Mouse (Mus musculus) CH12.LX (cell line): ENCODE measurements at regions not wholly inside any gene's neighbourhood (a gene's known extent, or its start where the extent isn't known, plus 50 kb on each side); places are given as distances from the start of the nearest gene placed in this dataset.

Source experiments
- DNase-seq: peaks from one replicate; pipeline ENCODE4 v3.0.0-alpha.2; 2013; ENCODE audit errors: extremely low read depth
- H3K27ac ChIP-seq: 2 replicates; pipeline ENCODE4 v1.5.1; 2012; ENCODE audit warnings: low read depth, mild to moderate bottlenecking, control low read depth, moderate library complexity; ENCODE audit not compliant: insufficient read depth
- H3K27me3 ChIP-seq: replicated peaks from 2 replicates; pipeline ENCODE3; 2012; ENCODE audit warnings: inconsistent platforms
- H3K36me3 ChIP-seq, 2 experiments: replicated peaks in 1 of 2; 2 replicates each; pipeline versions ENCODE3 to v1.6.1; 2012; ENCODE audit warnings: inconsistent platforms in 1 of 2, low read length in 1 of 2, mild to moderate bottlenecking in 1 of 2, mixed read lengths in 1 of 2, moderate library complexity in 1 of 2; ENCODE audit not compliant: control insufficient read depth in 1 of 2, insufficient read depth in 1 of 2
- H3K4me1 ChIP-seq, 2 experiments: 2 replicates each; pipeline ENCODE4 v1.6.1; 2012; ENCODE audit warnings: inconsistent platforms in 1 of 2, moderate library complexity in 1 of 2; ENCODE audit not compliant: insufficient read depth in 2 of 2, control insufficient read depth in 1 of 2
- H3K4me2 ChIP-seq: 2 replicates; pipeline ENCODE4 v1.6.1; 2012; ENCODE audit warnings: low read depth, mild to moderate bottlenecking, control low read depth; ENCODE audit not compliant: poor library complexity, insufficient read depth, severe bottlenecking
- H3K4me3 ChIP-seq, 3 experiments: fragments of 150-350 bp in 1 of 3; sonication (generic) in 1 of 3; replicated peaks in 1 of 3; 2 replicates each; pipeline versions ENCODE3 to v1.5.1; 2011 to 2012; ENCODE audit warnings: low read depth in 2 of 3, low read length in 2 of 3, mild to moderate bottlenecking in 2 of 3, moderate library complexity in 2 of 3, control low read depth in 1 of 3, improper control_type of control experiment in 1 of 3, inconsistent platforms in 1 of 3, mixed read lengths in 1 of 3; ENCODE audit not compliant: poor library complexity in 1 of 3
- H3K79me2 ChIP-seq: replicated peaks from 2 replicates; pipeline ENCODE4 v1.6.1; 2012; ENCODE audit warnings: mild to moderate bottlenecking, moderate library complexity; ENCODE audit not compliant: control insufficient read depth, poor library complexity, insufficient read depth, severe bottlenecking; ENCODE audit errors: extremely low read depth
- H3K9ac ChIP-seq: 2 replicates; pipeline ENCODE4 v1.6.1; 2012; ENCODE audit warnings: low read depth, mild to moderate bottlenecking, control low read depth, moderate library complexity; ENCODE audit not compliant: insufficient read depth
- H3K9me3 ChIP-seq: replicated peaks from 2 replicates; pipeline ENCODE3; 2012; ENCODE audit warnings: low read length, inconsistent platforms, mixed read lengths
- BHLHE40 ChIP-seq: IDR thresholded peaks from 2 replicates; pipeline ENCODE4 v1.6.1; 2011; ENCODE audit warnings: mild to moderate bottlenecking, low read depth, low read length, improper control_type of control experiment
- CHD1 ChIP-seq: IDR thresholded peaks from 2 replicates; pipeline ENCODE4 v1.6.1; 2012; ENCODE audit warnings: low read depth, low read length, improper control_type of control experiment, inconsistent platforms
- E2F4 ChIP-seq: IDR thresholded peaks from 2 replicates; pipeline ENCODE4 v1.6.1; 2011; ENCODE audit warnings: low read depth, low read length, improper control_type of control experiment; ENCODE audit not compliant: insufficient replicate concordance
- ELF1 ChIP-seq: IDR thresholded peaks from 2 replicates; pipeline ENCODE4 v1.6.1; 2014; ENCODE audit warnings: low read depth, mild to moderate bottlenecking, inconsistent platforms, low read length, improper control_type of control experiment
- EP300 ChIP-seq: IDR thresholded peaks from 2 replicates; pipeline ENCODE4 v1.6.1; 2011; ENCODE audit warnings: low read length, improper control_type of control experiment
- IRF4 ChIP-seq: IDR thresholded peaks from 2 replicates; pipeline ENCODE4 v1.6.1; 2014; ENCODE audit warnings: low read depth, mild to moderate bottlenecking, inconsistent platforms, low read length, improper control_type of control experiment
- JUND ChIP-seq: conservative IDR thresholded peaks from 2 replicates; pipeline ENCODE4 v1.6.1; 2011; ENCODE audit warnings: low read depth, low read length, improper control_type of control experiment
- KAT2A ChIP-seq: IDR thresholded peaks from 2 replicates; pipeline ENCODE4 v1.6.1; 2012; ENCODE audit warnings: low read length, improper control_type of control experiment, inconsistent platforms; ENCODE audit not compliant: insufficient replicate concordance
- MAZ ChIP-seq: IDR thresholded peaks from 2 replicates; pipeline ENCODE4 v1.6.1; 2012; ENCODE audit warnings: low read depth, mild to moderate bottlenecking, inconsistent platforms, low read length, improper control_type of control experiment, moderate library complexity
- MEF2A ChIP-seq: IDR thresholded peaks from 2 replicates; pipeline ENCODE4 v1.6.1; 2014; ENCODE audit warnings: low read depth, mild to moderate bottlenecking, inconsistent platforms, low read length, improper control_type of control experiment, borderline replicate concordance
- MXI1 ChIP-seq: IDR thresholded peaks from 2 replicates; pipeline ENCODE4 v1.6.1; 2011; ENCODE audit warnings: mild to moderate bottlenecking, low read depth, low read length, improper control_type of control experiment
- NRF1 ChIP-seq: IDR thresholded peaks from 2 replicates; pipeline ENCODE4 v1.6.1; 2014; ENCODE audit warnings: low read depth, mild to moderate bottlenecking, inconsistent platforms, low read length, improper control_type of control experiment, moderate library complexity
- POLR2A ChIP-seq: IDR thresholded peaks from 2 replicates; pipeline ENCODE4 v1.6.1; 2011; ENCODE audit warnings: low read depth, mild to moderate bottlenecking, improper control_type of control experiment, low read length
- RAD21 ChIP-seq: IDR thresholded peaks from 2 replicates; pipeline ENCODE4 v1.6.1; 2011; ENCODE audit warnings: low read depth, mild to moderate bottlenecking, low read length, improper control_type of control experiment, moderate library complexity
- RCOR1 ChIP-seq: conservative IDR thresholded peaks from 2 replicates; pipeline ENCODE4 v1.6.1; 2012; ENCODE audit warnings: low read depth, mild to moderate bottlenecking, inconsistent platforms, low read length, improper control_type of control experiment
- SIN3A ChIP-seq: IDR thresholded peaks from 2 replicates; pipeline ENCODE4 v1.6.1; 2012; ENCODE audit warnings: low read length, improper control_type of control experiment, inconsistent platforms
- SMC3 ChIP-seq: IDR thresholded peaks from 2 replicates; pipeline ENCODE4 v1.6.1; 2011; ENCODE audit warnings: low read depth, low read length, improper control_type of control experiment
- TBP ChIP-seq: conservative IDR thresholded peaks from 2 replicates; pipeline ENCODE4 v1.6.1; 2011; ENCODE audit warnings: low read depth, low read length, improper control_type of control experiment
- USF1 ChIP-seq: IDR thresholded peaks from 2 replicates; pipeline ENCODE4 v1.6.1; 2014; ENCODE audit warnings: low read depth, mild to moderate bottlenecking, inconsistent platforms, low read length, improper control_type of control experiment
- USF2 ChIP-seq: conservative IDR thresholded peaks from 2 replicates; pipeline ENCODE4 v1.6.1; 2011; ENCODE audit warnings: low read depth, low read length, improper control_type of control experiment
- ZKSCAN1 ChIP-seq: IDR thresholded peaks from 2 replicates; pipeline ENCODE4 v1.6.1; 2012; ENCODE audit warnings: low read depth, inconsistent platforms, low read length, improper control_type of control experiment, borderline replicate concordance
- dilution Hi-C: fragments of 300-500 bp; cut with MboI; formaldehyde crosslinking; loops from 2 replicates; pipeline ENCODE4 v1.14.3; 2020; ENCODE audit warnings: low sequenced_read_pairs; ENCODE audit not compliant: extremely low pct_unique_long_range_greater_than_20kb, extremely low pct_ligation_motif_present
- in situ Hi-C: fragments of 300-500 bp; cut with MboI; formaldehyde crosslinking; loops from 3 replicates; pipeline ENCODE4 v1.14.3; 2019; ENCODE audit warnings: low sequenced_read_pairs, low pct_ligation_motif_present, low pct_unique_long_range_greater_than_20kb, mixed read lengths

DNA sequence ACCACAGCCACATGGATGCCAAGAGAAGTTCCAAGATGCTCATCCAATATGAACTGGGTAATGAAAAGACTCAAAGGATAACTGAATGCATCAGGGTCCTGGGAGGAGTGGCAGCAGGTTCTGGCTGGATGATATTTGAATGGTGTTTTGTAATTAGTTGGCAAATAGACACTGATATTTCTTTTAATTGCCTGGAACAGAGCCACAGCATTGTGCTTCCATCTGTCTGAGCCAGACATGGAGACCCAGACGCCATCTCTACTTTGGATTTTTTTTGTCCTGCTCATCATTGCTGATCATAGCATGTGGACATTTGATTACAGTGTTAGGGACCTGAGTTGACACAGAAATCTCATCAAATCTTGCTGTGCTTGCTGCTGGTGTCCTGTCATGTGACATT, 111.4 kb upstream of the Astn2 start:
- in situ Hi-C loops = no loop called here
- DNase-seq = no peak
- Histone ChIP-seq H3K27ac (no peak overlapping the region), H3K9ac (no peak overlapping the region), H3K27me3 (no peaks in the 10 kb centered on the region), H3K36me3 (no peaks in the 10 kb centered on the region), H3K4me1 (no peaks in the 10 kb centered on the region), H3K79me2 (no peaks in the 10 kb centered on the region), H3K4me2 (no peak overlapping the region), H3K4me3 (no peak overlapping the region), H3K9me3 (peaks cover 24% of the 10 kb centered on the region)
- dilution Hi-C loops = no loop called here
- TF ChIP-seq ELF1 = no peak
- TF ChIP-seq MXI1 = no peak
- no peak for TF ChIP-seq POLR2A
- no peak for TF ChIP-seq RCOR1
- TF ChIP-seq E2F4 = no peak
- TF ChIP-seq KAT2A = no peak
- TF ChIP-seq CHD1 = no peak
- TF ChIP-seq MAZ = no peak
- no peak for TF ChIP-seq SMC3
- no peak for TF ChIP-seq JUND
- no peak for TF ChIP-seq USF2
- TF ChIP-seq NRF1 = no peak
- no peak for TF ChIP-seq USF1
- TF ChIP-seq EP300 = no peak
- TF ChIP-seq TBP = no peak
- no peak for TF ChIP-seq BHLHE40
- no peak for TF ChIP-seq IRF4
- no peak for TF ChIP-seq RAD21
- no peak for TF ChIP-seq SIN3A
- TF ChIP-seq MEF2A = no peak

DNA sequence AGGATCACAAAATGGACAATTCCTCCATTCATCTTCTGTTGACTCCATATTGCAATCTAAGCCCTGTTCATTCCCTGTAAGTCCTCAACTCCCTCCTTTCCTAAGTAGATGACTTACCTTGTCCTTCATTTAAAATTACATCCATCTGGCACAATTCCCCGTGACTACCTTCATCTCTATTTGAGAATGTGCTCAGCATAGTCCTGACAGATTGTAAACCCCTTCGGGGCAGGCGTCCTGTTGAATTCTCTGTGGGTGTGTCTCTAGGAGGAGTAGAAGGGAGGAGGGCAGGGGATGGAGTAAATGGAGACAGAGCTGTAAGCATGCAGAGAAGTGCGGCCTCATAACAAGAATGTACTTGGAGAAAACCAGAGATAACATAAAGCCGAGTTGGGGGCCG, 79.1 kb upstream of the Astn2 start:
- H3K4me2 ChIP-seq = no peak overlapping the region
- H3K9ac ChIP-seq = no peak overlapping the region
- no peak for DNase-seq
- H3K27ac ChIP-seq = no peak overlapping the region
- dilution Hi-C loops = no loop called here
- no peaks in the 10 kb centered on the region for H3K36me3 ChIP-seq
- in situ Hi-C loops = no loop called here
- H3K27me3 ChIP-seq = no peaks in the 10 kb centered on the region
- TF ChIP-seq TBP (no peak), ZKSCAN1 (no peak), CHD1 (no peak), RAD21 (no peak), ELF1 (no peak), NRF1 (no peak)
- TF ChIP-seq, all 38 proteins: peak for 0
- Histone ChIP-seq H3K9me3 (peaks cover 43% of the 10 kb centered on the region), H3K4me3 (no peak overlapping the region), H3K4me1 (no peaks in the 10 kb centered on the region), H3K79me2 (no peaks in the 10 kb centered on the region)
